ENCODE assay signal across 8 mouse cellular contexts in genomic region chr12:12323616-12324223, GRCm38 (mm10).
DNase-seq lines count a peak whose midpoint lies in the region; ATAC-seq lines count a peak whose summit lies in the region.

No protein-coding gene starts in this region.

- WGBS in intestine, embryonic 14.5 days, result 12% methylated on average over 18 of the region's 18 CpGs

- H3K4me2 ChIP-seq in intestine, embryonic 14.5 days (ENCODE audit: low read length), result peak overlapping the region; percentile 62

- no peaks in the 10 kb centered on the region for H3K36me3 ChIP-seq in intestine, embryonic 14.5 days (ENCODE audit: control insufficient read depth, insufficient read depth, low read length)

- H3K4me3 ChIP-seq in intestine, embryonic 14.5 days (ENCODE audit: low read depth, low read length), result peak overlapping the region; percentile 25

- H3K27me3 ChIP-seq in intestine, embryonic 14.5 days (replicated peaks; ENCODE audit: control insufficient read depth, insufficient read depth, low read length), result no peaks in the 10 kb centered on the region

- no peaks in the 10 kb centered on the region for H3K4me1 ChIP-seq in intestine, embryonic 14.5 days (replicated peaks; ENCODE audit: control insufficient read depth, insufficient read depth, low read length)

- H3K9ac ChIP-seq in intestine, embryonic 14.5 days (ENCODE audit: low read length), result peak overlapping the region; percentile 30; the same call in 1 of the 2 replicates

- H3K27ac ChIP-seq in intestine, embryonic 14.5 days (ENCODE audit: low read depth), result peak overlapping the region; percentile 78

- no peaks in the 10 kb centered on the region for H3K9me3 ChIP-seq in intestine, embryonic 14.5 days (ENCODE audit: control insufficient read depth, low read length)

- intact Hi-C loops in gastrocnemius, postnatal 36 days (cut with DNase I), result loop anchor here (1.0 to 10.0 kb wide), 4 partner anchors 73 to 894 kb away; partner anchors contain the start of gene Mycn
- intact Hi-C loops in left cerebral cortex, postnatal 10 days (cut with DNase I), result loop anchor here (2.0 to 10.0 kb wide), 4 partner anchors 73 to 891 kb away; partner anchors contain the start of gene Mycn

- peak; percentile 91 for ATAC-seq in intestine, embryonic 14.5 days (replicated peaks; ENCODE audit: low FRiP score, low TSS enrichment, low read depth)
- ATAC-seq in megakaryocyte-erythroid progenitor cell, adult 5-6 weeks (replicated peaks; ENCODE audit: low FRiP score, low TSS enrichment, poor library complexity, severe bottlenecking), result peak; percentile 89

- DNase-seq in adrenal gland, adult 18-20 months (ENCODE audit: low spot score in 2 of 2), result peak; percentile 90 to 91
- peak; percentile 87 for DNase-seq in embryo, embryonic 11 days
- DNase-seq in gastrocnemius, postnatal 36 days, result peak; percentile 83 to 85
- peak; percentile 99 for DNase-seq in intestine, embryonic 14.5 days (ENCODE audit: low spot score)
- DNase-seq in left cerebral cortex, postnatal 10 days (ENCODE audit: extremely low spot score in 1 of 2, low spot score in 2 of 2), result peak; percentile 89 to 92
- DNase-seq in right cerebral cortex, postnatal 25 days, result peak; percentile 89
- DNase-seq in urinary bladder, postnatal 4 days (ENCODE audit: low spot score in 2 of 2), result peak; percentile 76 to 92

Comparison
In these comparisons a context has a peak if more than half of its experiments do, and no peak if none do; other contexts are left out.
1. Peak in every context shown above with its lines: DNase-seq, ATAC-seq, H3K4me3 ChIP-seq and H3K27ac ChIP-seq.